Mouse (Mus musculus): ENCODE measurements at regions not wholly inside any gene's neighbourhood (a gene's known extent, or its start where the extent isn't known, plus 50 kb on each side); places are given as distances from the start of the nearest gene placed in this dataset.

DNA sequence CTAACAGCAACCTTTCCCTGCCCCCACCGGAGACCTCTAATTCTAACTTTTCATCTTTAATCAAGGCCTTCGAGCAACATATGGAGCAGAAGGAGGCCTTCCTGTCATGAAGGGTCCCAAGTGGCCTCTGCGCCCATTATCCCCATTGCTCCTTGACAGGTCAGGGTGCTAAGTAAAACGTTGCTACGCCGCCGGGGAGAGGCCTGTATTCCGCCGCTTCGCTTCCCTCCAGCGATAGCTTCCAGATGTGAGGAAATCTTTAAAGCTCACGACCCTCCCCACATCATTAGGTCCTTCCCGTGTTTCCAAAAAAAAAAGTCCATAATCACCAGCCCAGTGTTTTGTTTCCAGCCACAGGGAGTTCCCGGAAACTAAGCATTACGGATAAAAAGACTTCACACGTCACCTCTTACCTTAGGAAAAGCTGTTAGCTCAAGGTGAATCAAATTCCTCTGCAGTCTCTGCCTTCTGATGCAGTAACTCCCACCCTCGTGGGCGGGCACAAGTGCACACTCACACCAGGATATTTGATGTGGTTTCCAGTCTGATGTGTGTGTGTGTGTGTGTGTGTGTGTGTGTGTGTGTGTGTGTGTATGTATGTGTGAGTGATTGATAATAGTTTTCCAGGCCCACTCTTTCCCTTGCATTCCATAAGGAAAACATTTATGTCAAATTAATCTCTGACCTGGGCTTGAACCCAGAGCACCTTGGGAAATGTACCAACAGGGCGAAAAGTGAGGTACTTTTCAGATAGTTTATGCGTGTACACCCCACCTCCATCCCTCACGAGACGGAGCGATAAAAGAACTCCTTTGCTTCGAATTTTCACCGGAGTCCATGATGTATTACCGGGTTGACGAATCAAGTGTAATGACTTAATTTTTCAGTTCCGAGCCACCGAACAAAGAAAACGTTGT lies 107.5 kb downstream of the Gm45692 start:
- no peak for DNase-seq (ENCODE audit: low spot score)

DNA sequence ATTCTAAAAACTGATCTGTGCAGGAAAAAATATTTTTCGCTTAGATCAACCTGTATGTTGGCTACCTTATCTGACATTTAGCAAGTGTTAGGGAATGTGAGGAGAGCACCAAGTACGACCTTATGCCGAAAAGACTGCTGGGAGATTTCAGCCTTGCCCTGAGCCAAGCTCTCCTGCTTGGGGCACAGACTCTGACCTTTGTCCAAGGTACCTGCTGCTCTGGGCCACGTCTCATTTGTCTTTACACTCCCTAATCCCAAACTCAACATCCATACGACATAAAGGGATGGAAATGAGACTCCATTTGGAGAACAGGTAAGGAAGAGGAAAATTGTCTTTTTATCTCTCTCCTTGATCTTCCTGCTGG lies 108.2 kb downstream of the Gm45692 start:
- DNase-seq (ENCODE audit: low spot score): no peak

DNA sequence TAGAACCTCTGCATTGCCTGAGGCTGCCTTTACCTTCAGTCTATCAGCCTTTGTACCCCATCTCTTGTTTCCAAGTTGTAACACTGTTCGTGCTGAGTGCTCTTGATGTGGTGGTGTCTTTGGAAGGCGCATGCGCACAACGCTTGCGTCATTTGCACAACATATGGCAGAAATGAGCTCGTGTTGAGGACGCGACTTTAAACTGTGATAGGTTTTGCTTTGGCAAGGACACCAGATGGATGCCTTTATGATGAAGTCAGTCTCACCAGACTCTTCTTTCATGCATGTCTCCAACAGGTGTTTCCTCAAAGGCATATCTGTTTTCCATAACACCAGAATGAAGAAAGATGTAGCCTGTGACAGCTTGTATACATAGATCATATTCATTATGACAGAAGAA lies 110.2 kb downstream of the Gm45692 start:
- no peak for DNase-seq (ENCODE audit: low spot score)

DNA sequence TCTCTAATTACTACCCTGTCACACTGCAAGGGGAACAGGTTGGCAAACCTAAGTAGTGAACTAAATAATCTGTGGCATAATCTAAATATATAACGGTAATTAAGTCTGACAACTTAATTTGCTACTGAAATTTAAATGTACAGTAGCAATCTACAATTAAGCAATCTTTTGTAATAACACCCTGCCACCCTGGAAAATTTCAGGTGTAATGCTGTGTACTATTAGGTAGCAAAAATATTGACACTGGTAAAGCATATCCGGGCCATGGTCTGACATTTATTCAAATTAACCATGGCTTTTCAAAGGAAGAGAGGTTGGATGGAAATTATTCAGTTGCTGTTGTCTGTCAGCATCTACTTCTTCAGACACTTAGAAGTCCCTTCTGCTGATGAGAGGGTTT lies 119.7 kb downstream of the Gm45692 start:
- DNase-seq (ENCODE audit: low spot score): no peak

DNA sequence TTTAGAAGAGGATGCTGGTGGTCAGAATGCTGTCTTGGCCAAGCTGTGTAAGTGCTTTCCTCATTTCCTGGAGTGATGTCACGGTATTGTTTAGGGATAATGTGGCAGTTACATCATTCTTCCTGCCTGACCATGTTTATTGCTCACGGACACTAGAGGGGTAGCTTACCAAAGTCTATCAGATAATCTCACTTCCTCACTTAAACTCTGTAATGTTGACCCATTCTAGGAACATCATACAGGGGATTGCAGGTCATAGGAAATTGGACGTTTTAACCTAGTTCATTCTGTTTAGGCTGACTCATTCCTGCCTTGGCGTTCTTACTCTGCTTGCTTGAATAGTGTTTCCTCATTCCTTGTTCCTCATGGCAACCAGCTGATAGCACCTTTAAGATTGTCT lies 120.3 kb downstream of the Gm45692 start:
- peak; percentile 57 for DNase-seq (ENCODE audit: low spot score)

DNA sequence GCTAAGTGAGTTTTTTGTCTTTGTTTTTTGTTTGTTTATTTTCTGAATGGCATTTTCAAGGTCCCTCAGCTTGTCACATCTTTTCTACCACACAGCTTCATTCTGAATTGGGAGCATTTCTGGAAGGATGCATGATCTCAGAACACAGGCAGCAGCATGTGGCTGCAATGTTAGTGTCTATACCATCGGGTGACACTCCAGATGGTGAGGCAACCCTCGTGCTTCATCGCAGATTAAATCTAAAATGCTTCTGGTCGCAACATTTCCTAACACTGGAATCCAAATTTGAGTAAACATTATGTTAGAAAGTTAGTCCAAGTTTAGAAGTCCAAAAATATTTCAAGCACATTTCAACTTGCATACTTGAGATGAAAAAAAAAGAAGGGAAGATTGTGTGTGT lies 124.4 kb downstream of the Gm45692 start:
- no peak for DNase-seq (ENCODE audit: low spot score)

DNA sequence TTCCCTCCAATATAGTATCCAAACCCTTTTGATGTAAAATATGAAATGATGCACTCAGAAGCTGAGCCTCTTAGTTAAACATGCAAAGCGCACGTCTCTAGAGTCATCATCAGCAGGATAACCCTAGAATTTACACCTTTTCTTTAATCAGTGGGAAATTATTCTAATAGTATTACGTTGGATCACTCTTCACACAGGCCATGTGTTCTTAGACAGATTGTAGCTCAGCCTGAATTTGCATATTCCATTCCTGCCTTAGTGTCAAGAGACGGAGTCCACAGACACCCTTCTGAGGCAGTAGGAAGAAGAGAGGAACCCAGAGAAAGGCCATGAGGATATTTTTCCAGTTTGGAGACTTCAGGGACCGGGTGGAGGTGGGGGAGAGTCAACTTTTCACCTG lies 125.0 kb downstream of the Gm45692 start:
- no peak for DNase-seq (ENCODE audit: low spot score)

DNA sequence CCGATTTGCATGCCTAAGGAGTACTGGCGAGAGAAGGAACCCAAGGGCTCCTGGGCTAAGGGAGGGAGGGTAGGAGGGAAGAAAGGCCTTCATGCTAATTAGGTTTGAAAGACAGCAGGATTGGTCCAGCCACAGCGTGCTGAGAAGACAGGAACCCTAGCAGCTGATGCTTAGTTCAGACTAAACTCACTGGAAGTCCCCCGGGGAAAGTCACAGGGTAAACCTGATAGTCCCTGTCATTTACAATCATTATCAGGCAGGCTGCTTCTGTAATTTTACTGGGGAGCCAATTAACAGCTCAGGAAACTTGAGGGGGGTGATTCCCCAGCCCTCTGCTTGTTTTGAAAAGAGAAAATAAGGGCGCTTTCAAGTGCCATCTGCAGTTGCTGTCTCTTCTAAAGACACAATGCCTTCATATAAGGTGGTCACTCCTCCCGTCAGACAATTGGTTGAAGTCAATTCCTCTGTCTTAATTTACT lies 135.9 kb downstream of the Gm45692 start:
- no peak for DNase-seq (ENCODE audit: low spot score)

DNA sequence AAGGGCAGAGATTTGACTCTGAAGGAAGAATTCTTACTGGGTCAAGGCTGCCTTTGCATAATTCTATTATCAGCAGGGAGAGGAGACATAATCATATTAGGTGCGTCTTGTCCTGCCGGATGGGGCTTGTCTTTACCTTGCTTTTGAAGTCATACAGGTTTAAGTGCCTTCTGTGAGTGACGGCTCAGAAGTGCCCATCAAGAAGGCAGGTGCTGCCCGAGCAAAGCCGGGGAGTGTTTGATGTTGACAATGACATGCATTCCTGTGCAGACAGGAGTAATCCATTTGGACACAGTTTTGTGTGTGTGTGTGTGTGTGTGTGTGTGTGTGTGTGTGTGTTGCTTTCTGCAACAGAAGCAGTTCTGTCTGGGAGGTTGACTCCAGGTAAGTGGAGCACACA lies 141.0 kb downstream of the Gm45692 start:
- no peak for DNase-seq (ENCODE audit: low spot score)

DNA sequence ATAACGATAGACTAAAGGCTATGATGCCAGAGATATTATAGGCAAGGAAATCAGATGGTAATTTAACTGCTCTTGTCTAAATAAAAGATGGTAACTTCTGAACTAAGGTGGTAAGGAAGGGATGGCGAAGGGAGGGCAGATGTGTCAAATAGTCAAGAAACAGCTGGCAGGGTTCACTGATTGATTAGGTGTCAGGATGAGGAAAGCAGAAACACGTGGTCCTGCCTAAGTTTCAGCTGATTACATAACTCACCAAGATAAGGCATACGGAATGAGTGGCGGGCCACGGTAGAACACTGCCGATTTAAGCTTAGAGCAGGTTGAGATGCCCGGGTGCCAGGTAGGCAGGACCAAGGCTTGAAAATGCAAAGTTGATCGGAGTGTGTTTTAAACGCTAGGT lies 143.2 kb downstream of the Gm45692 start:
- no peak for DNase-seq (ENCODE audit: low spot score)

DNA sequence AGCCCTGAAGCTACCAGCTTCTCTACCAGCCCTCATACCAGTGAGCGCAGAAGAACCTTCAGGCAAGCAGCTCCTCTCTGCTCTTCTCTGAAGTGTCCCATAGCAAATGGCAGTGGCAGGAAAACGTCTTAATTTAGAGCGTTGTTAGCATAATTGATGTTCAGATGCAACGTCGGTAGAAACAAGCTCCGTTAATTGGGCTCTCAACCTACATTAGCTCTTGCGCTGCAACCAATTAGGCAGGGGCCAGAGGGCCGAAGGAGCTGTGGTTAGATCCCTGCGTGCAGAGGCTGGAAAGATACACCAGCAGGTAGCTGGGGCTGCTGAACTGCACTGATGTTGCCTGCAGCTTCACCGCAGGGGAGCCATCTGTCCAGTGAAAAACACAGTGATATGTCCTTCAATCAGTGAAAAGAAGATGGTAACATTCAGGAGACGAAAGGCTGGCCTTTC lies 145.6 kb downstream of the Gm45692 start:
- DNase-seq (ENCODE audit: low spot score): no peak

DNA sequence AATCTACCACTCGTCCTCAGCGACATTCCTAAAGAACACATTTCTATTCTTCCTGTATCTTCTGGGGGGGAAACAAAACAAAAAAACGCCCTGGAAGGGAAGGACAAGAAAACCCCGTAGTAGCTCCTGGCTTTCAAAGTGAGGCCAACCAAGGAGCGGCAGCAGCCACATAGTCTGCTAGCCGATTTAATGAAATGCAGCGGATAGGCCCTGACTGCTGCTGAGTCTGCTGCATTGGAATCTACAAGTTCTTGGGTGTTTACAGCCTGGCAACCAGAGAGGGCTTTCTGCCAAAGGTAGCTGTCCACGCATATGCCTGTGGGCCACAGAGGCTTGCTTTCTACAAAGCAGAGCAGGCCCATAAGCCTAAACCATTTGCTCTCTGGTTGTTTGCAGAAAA lies 146.0 kb downstream of the Gm45692 start:
- no peak for DNase-seq (ENCODE audit: low spot score)

DNA sequence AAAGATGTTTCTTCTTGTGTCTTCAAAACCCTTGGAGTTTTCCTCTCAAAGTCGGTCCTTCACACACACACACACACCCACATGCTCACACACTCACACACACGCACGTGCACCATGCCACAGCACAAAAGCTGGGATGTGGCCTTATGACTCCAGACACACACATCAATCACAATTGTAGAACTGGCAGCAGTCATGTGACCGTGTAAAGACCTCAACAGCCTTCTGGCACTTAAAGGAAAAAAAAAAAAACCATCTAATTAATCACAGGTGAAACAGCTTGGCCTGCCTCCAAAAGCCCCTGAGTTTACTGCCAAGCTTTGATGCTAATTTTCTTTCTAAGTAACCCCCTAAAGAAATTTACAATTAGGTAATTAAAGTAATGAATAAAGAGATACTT lies 147.1 kb downstream of the Gm45692 start:
- no peak for DNase-seq (ENCODE audit: low spot score)

DNA sequence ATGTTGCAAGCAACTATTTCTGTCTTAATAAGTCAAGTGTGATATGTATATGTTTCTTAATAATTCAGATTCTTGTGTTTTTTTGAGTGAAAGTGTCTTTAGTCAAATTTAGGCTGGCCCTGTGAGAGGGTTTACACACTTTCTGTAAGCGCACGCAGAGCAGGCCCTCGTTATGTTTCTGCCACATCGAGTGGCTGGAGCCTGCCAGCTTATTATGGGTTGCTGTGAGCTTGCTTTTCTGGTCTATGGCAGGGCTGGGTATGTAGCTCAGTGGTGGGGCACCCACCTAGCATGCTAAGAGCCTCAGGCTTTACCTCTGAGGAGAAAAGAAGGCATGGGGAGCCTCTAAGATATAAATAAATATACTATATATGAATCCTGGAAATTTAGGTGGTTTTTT lies 148.2 kb downstream of the Gm45692 start:
- no peak for DNase-seq (ENCODE audit: low spot score)

DNA sequence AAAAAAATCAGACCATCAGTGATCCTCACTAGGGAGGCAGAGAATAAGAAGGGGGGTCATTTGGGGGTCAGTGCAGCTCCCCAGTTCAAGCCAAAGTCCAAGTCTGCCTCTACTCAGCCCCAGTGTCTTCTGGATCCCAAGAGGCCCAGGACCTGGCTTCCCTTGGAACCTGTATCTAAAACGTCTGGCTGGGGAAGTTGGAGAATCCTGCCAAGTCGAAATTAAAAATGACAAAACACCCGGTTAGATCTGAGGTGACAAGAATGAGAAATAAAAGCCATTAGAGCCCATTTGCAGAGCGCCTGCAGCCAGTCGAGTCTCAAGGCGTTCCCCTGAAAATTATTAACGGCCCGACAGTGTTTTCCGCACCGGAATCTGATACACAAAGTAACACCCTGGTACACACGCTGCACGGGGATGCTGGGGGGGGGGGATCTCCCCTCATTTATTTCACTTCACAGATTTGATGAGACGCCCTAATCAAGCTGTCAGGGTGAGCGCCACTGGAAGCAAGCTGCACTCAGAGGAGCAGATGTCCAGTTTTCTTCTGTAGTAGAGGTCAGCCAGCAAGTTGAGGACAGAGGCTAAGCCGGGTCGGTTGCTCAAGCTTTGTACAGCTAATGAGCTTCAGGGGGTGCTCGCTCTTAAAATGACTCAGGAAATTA lies 149.5 kb downstream of the Gm45692 start:
- peak; percentile 31 for DNase-seq (ENCODE audit: low spot score)

DNA sequence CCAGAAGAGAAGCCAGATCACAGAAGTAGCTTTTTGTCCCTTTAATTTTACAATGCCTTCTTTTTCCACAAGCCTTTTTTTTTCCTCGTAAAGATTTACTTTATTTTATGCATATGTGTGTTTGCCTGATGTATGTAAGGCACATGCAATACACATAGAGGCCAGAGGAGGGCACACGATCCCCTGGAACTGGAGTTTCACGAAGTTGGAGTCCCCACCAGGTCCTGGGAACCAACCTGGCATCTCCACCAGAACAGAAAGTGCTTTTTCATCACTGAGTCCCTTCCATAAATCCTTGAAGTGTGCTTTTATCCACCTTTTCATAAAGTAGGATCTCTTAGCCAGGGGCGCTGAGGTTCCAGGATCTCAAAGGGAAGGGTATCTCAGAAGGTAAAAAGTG lies 152.8 kb downstream of the Gm45692 start:
- DNase-seq (ENCODE audit: low spot score): no peak

DNA sequence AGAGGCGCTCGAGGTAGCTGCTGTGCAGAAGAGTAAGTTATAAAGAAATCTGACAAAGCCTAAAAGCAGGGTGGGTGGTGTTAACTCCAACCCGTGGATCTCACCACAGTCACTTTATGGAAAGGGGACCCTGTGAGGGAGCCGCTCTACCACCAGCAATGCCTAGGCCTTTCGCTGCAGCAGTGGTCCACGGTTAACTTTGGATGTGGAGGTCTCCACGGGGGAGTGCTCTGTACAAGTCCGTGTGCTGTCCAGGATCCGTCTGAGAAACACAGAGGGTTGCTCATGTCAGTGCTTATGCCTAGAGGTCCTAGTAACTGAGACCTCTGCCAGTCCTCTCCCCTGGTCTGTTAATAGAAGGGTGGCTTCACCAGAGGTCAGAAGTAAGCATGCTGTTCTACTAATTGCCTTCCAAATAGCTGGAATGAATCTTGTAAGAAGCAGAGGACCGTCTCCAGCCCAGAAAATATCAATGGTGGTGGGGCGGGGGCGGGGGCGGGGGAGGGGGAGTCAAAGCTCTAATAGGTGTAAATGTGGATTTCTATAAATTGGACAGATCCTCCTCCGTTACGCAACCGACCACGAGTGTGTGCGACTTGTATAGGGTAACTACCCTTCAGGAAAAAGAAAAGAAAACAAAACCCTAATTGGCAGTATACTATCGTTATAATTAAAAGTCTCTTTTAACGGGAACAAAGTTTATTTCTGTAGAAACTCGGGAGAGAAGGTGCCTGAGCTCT lies 153.5 kb downstream of the Gm45692 start:
- DNase-seq (ENCODE audit: low spot score): no peak

DNA sequence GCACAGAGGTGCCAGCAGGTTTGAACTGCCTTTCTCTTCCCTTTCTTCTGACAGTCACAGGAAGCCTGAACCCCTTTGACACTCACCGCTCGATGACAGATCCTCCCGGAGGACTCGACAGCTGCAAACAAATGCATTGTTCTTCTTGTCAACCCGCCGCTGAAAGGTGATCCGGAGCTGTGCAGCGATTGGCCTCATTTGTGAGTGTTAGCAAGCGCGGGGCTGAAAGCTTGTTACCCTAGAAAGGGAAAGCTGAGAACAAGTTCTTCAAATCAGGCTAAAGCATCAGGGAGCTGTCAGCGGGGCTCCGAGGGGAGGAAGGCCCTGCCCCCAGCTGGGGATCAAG lies 154.1 kb downstream of the Gm45692 start:
- DNase-seq (ENCODE audit: low spot score): no peak

DNA sequence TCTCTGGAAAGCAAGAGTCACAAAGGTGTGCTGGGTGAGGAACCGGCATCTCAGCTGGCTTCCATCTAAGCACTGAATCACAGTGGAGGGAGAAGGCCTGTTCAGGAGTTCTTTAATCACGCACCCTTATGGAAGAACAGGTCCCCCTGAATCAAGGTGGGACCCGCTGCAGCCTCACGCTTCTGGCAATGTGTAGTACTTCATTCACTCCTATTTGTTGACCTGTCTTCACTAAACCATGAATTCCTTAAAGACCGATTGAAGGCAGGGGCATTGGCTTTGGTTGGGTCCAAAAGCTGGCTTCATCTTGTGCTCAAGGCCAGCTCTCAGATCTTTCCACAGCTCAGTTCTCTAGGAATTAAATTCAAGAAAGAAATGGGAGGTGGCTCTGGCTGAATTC lies 154.5 kb downstream of the Gm45692 start:
- DNase-seq (ENCODE audit: low spot score): no peak

DNA sequence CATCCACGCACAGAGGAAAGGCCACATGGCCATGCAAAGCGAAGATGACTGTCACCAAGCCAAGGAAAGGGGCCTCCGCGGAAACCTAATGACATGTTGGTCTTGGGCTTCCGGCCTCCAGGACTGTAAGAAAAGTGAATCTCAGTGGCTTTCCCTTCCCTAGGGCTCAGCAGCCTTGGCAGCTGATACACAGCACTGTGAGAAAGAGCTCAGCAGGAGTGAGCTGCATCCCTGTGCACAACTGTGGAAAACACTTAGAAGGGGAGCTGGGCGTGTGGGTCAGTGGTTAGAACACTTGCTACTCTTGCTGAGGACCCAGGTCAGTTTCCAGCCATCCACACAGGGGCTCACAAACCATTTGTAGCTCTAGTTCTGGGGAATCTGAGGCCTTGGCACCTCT lies 155.1 kb downstream of the Gm45692 start:
- no peak for DNase-seq (ENCODE audit: low spot score)

DNA sequence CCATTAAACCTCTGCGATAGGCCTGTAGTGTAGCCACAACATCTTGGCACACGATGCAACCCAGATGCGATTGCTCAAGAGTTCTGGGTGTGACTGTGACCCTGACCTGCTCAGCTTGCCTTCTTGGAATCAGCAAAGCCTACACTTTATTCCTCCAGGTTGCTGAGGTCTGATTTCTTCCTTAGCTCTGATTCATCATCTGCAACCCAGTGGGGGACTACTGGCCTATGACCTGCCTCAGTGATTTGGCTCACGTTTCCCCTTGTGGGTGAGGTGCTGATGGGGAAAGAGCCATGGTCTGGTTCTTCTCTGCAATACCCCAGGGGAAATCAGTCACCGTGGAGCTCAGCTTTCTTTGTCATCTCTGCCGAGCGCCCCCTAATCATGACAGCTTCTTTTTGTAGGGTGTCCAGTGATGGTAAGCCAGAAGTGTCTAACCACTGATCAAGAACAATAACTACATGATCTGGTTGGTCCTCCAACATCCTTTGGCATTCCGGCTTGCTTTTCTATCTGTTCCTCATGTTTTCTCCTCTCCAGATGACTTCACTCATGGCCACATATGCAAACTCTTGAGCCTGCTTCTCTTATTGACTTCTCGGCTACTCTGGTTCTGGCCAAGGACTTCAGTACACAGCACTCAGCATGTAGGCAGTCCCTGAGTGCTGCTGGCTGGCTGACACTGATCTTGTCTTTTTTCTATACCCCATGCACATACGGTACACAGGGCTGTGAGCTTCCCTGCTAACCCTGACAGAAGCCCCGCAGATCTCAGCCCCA lies 163.0 kb downstream of the Gm45692 start:
- peak; percentile 41 for DNase-seq (ENCODE audit: low spot score)

DNA sequence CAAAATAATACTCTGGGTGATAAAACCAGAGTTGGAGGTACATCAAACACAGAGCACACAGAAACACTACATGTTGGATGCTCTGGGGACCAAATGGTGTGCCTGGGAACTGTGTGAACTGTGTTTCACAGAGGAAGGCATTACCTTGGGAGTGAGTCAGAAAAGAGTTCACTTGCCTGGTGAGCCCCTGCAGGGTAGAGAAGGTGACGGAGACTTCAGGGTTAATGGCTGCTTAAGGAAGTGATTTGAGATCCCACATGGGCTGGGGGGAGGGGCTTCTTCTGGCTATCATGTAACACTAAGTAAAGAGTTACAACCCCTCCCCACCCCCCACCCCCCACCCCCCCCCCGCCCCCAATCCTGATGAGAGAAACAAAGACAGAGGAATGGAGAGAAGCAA lies 164.6 kb downstream of the Gm45692 start:
- no peak for DNase-seq (ENCODE audit: low spot score)

Data from heart, adult 8-10 months (tissue).